Mouse (Mus musculus) granulocyte monocyte progenitor cell, adult 5-6 weeks (primary cell): Measurements from ENCODE around the gene Fam71b. TPM values are rescaled to one million over a fixed set of nuclear protein-coding genes. Genes with fewer than 3 reads are reported as not detected.
"Not testable (repeated sequence)": the region's sequence is repeated elsewhere in the genome, so short reads cannot be mapped to it uniquely, and the experiment has no call there.

Experiments used
- ATAC-seq: replicated peaks from 2 replicates; pipeline ENCODE4 v1.8.0; 2016; ENCODE audit warnings: mild to moderate bottlenecking, moderate TSS enrichment, inconsistent platforms; ENCODE audit not compliant: poor library complexity, severe bottlenecking
- total RNA-seq, 2 experiments: library from RNA; stranded (forward) in 1 of 2; stranded (reverse) in 1 of 2; fragments of 200-712, 200-1000 nt in 1 of 2; fragments of >200 nt in 1 of 2; fragmentation: Nextera tagmentation in 1 of 2; gene quantifications; 2 replicates each; pipeline ENCODE4 v1.2.3; 2014 to 2017

Fam71b gene
- total RNA-seq, 2 experiments from 2014 or later, result not detected

DNA sequence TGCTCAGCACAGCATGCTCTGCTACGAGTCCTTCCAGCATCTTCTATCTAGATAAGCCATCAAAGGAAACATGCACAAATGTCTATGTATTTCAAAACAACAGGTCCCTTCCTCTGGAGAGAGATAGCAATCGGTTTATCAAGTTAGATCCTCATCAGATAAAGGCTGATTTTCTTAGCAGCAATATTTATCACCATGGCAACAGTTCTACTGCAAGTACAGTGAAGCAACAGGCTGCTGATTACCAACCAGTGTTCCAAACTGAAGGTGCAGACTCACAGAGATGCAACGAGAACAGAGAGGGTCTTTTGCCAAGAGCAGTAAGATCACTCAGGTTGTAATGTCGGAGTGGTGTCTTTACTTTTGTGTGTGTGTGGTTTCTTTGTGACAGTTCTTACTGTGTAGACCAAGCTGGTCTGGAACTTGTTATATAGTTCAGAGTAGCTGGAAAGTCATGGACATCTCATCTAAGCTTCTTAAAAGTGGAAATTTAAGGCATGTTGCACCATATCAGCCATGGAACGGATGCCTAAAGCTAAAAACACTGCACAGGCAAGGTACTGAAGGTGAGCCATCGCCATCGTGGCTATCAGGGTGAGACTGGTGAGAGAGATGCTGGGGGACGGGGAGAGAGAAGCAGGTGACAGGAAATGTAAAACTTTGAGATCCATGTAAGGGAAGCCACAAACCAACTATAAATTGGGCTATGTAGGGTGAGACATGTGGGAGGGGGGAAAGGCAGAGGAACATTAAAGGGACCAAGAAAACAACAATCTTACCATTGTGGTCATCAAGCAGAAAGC, 24.9 kb downstream of the Fam71b start:
- ATAC-seq, result no peak; the same call in 1 of the 2 replicates

DNA sequence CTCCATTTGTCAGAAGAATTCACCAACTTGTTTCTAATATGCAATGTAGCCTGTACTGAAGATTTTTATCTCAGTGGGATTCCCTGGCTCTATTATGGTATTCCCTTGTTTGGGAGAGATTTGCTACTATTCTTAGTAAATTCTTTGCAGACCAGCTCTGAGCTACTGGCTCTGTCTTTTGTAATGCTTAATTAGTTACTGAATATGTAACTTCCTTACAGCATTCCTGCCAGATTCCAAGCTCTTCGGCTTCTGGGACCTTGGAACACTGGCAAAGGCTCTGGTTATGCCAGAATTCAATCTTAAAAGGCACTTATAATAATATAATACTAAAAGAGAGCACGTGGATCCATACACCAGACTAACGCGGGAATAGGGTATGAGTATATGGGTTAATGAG, 31.8 kb downstream of the Fam71b start:
- not testable (repeated sequence) for ATAC-seq

DNA sequence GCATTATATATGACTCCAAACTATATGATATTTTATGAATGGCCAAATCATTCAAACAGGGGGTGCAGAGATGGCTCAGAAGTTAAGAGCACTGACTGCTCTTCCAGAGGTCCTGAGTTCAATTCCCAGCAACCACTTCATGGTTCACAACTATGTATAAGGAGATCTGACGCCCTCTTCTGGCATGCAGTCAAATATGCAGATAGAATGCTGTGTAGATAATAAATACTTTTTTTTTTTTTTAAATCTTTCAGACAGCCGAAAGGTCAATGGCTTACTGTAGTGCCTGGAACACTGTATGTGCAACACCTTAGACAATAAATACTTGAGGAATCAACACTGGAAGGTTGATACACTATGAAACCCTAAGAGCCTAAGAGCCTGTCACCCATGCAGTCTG, 33.8 kb downstream of the Fam71b start:
- ATAC-seq, result no peak

DNA sequence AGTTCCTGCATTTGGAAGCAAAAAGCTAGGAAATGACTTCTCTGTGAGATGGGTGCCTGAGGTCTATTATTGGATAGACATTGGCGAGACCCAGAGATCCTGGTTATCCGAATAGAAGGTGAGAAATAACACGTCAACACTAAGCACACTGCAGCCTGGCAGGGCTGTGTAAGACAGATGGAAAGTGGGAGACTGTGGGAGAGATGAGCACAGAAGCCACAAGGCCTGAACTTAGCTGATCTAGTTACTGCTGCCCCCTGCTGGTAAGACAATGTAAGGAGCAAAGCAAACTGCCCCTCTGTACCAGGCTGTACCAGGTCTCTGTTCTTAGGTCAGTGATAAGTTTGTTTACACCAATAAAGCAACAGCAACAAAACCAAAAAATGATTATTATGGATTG, 34.8 kb downstream of the Fam71b start:
- ATAC-seq, result peak; percentile 99

DNA sequence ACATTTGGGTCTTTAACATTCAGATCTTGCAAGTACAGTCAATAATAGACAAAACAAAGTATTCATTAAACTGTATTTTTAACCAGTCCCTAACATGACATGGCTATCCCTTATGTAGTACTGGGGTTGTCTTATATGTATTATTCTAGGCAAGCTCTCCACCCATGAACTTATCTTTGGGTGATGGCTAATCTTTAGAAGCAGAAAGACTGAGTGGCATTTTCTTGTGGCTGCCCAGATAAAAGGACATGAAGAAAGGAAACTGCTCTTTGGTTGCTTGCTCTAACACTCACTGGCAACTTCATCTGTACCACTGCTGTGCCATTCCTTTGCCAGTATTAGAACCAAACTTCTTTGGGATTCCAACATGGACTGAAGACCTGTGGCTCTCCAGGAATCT, 39.0 kb downstream of the Fam71b start:
- no peak for ATAC-seq

DNA sequence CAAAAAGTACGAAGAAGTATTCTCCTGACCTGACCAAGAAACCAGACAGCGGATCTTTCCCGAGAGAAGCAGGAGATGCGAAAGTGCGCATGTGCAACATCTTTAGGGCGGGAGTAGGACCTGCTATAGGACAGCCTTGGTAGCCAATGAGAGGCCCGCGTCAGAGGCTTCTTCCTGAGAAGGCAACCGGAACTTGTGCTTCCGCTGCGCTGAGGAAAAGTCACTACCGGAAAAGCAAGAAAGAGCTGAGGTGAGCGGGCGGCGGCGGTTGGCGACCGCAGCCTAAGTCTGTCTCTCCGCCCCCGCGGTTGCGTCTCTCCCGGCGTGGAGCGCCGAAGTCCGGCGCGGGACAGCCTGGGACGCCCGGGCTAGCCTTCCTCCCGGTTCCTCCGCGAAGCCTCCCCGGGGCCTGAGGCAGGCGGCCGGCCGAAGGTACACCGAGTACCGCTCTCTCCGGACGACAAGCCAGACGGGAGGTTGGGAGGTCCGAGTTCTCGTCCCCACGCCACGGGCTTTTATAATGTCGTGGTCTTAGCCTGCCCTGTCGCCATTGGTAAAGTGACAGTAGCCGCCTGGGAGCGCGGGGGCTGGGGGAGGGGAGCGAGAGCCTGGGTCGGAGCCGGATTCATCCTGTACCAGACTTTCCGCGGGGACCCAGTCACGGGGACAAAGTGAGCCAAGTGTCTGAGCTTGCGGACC, 40.5 kb downstream of the Fam71b start, which contains the start of gene Med7:
Med7 (plus strand) TSS at position 166 of the 699 bp plus-strand sequence.
- peak; percentile 99 for ATAC-seq

DNA sequence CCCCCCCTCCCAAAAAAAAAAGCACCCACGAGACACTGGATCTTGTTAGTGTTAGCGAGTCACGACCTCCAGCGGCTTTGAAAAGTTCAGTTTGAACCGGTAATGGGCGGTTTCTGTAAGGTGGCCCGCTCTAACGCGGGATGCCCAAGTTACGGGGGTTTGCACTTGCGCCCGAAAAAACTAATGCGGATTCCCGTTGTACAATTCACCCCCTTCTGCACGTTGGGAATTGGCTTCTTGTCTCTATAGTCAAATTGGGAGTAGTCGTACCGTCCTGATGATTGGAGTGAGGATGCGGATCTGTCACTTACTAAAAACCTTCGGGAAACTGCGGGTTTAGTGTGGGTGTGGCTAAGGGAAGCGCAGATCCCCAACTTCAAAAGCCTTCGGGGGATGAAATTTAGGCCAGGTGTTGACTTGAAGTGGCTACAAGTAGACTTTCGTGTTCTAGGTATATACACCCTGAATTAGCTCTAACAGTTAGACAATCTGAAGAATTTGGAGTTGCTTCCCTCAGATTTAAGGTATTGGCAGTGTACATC, 41.2 kb downstream of the Fam71b start:
- ATAC-seq, result peak; percentile 26; the same call in 1 of the 2 replicates

DNA sequence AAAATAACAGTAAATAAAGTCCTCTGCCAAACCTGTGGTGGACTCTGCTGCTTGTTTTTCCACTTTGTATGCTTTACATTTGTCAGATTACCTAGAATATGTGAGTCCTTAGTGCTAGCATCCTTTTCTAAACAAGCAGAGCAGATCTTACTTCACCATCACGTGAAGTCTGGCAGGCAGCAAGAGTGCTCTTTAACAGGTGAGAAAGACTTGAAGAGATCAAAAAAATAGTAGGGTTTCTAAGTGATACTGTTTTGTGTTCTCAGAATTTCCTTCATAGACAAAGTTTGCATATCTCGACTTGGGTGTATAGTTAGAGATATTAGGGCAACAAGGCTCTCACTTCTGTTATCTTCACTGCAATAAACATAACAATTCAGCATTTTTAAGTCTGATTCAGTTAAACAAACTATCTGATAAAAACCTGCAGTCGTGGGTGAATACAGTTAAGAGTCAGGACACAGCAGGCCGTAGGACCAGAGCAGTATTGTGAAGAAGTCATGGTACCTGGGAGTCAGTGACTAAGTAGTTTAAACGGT, 42.7 kb downstream of the Fam71b start:
- no peak for ATAC-seq

DNA sequence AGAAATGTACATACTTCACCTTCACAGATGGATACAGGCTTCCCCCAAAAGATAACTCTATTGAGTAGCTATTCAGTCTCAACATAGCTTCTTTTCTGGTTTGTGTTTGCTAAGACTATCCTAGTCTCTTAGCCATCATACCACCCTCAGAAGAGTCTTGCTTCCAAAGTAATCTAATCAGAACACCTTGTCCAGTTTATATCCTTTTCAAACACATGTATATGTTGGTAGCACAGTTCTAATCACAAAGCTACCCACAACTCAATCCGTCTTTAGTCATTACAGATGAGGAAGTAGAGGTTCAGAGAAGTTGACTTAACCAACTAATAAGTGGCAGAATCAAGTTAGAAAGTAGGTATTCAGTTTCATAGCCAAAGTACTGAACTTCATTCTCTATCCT, 45.4 kb downstream of the Fam71b start:
- ATAC-seq, result peak; percentile 19

DNA sequence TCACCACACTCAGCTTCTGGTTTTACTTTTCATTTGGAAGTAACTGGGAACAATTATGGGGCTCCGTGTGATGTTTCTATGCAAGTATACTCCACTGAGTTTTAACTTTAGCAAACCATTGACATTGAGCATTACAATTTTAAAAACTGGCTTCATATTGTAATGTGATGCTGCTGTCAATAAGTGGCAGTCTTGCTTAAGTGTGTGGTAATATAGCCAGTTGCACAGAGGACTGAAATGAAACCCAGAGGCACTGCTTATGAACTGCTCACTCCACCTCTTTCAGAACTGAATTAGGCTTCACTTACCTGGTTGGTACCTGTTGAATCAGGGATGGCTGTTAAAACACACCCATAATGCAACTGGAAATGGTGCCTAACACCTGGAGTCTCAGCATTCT, 46.8 kb downstream of the Fam71b start:
- ATAC-seq, result peak; percentile 62

DNA sequence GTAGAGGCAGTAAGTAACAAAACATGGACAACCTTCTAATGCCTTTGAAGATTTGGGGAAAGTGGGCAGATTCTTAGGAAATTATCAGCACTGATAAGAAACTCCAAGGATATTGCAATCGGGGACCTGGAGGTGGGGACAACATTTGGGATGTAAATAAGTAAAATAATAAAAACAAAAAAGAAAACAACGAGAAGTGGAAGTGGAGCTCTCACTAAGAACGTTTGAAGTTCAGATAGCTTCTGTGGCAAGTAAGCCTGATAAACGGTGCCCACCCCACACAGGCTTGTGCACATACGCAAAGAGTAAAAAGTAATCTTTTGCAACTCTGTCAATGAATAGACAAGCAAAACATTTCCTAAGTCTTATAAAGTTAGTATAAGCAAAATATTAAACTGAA, 47.6 kb downstream of the Fam71b start:
- ATAC-seq, result no peak

DNA sequence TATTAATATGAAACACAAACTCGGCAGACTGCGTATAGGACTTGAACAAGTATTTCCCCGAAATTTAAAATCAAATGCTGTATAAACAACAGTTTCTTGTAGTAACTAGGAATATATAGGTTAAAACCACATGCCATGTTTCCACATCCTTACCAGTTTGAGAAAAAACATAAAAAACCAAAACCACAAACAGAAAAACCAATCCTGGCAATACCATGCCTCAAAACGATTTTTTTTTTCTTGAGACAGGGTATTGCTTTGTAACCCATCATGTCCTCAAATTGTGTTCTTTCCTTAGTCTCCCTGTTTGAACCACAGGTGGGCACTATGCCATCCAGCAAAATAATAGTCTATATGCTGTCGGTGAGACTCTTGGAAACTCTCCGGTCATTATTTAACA, 49.8 kb downstream of the Fam71b start:
- no peak for ATAC-seq

DNA sequence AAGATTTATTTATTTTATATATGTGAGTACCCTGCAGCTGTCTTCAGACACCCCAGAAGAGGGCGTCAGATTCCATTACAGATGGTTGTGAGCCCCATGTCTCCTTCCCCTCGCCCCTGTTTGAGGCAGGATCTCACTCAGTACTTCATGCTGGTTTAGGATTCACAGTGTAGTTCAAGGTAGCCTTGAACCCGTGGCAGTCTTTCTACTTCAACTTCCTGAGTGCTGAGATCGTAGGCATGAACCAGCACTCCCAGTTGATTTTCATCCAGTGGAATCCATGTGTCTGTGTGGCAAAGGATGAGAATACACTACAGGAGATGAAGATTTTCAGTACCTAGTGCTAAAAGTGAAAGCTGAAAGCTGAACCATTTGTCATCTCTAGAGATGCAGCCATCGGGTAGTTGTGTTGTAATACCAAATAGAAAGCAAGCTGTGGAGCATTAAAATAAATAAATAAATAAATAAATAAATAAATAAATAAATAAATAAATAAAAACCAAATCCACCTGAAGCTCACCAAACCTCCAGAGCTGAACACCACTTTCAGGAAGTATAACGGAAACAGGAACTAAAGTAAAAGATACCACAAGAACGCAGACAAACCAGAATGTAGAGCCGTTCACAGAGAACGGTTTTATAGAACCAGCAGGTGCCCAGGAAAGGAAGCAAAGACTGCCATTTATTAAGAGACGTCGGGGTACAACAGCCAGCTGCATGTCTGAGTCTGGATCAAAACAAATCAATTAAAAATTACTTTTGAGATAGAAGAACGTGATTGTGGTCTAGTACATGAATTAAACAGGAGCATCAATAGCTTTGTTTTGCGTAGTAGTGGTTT, 51.5 kb downstream of the Fam71b start:
- peak; percentile 62 for ATAC-seq

DNA sequence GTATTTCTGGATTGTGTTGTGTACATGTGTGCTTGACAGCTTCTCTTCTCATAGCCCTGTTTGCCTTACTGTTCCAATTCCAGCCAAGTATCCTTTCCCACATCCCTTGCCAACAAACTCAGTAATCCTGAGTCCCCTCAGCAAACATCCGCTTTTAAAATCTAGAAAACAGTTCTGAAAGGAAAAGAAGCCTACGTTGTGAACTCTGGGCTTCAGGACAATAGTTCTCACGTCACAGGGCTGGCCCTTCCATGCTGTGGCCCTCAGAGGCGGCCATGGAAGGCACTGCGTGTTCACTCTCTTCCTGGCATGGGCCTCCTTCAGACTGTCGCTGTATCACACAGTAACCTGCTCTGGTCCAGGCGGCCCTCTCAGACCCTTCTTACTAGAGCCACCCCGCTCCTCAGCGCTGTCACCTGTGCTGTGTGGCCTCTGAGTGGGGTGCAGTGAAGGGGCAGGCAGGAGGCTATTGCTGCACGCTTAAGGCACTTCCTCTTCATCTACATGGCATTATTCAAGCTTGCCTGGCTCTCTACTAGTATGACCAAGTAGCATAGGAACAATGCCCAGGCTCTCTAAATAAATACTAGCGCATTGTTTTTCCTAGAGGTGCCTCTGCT, 53.2 kb downstream of the Fam71b start:
- peak; percentile 51 for ATAC-seq

DNA sequence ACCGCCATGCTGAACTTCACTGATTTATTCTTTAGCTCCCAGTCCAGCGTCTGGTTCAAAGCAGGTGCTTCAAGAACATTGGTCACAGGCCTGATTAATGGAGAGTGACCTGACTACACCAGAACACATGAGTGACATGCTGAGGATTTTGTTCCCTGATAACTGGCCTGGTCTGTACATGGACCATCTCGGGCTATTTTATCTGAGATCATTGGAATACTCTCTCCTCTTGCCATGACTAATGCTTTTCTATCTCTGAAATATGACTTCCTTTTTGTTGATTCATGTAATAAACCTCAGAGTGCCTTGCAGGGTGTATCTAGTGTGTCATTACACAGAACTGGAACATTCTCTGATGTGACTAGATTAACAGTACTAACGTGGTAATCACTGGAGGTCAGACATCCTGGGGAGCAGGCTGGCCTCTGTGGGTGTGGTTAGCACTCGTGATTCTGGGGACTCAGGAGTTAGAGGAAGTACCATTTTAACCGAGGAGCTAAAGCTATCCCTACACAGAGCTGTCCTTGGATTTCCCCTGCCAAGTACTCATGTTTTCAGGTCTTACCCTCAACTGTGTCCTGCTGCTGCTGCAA, 58.2 kb downstream of the Fam71b start, which contains the start of gene Havcr2:
Havcr2 (plus strand) TSS at position 483 of the 593 bp plus-strand sequence.
- ATAC-seq, result peak; percentile 90
